Mouse (Mus musculus) forebrain, embryonic 14.5 days (tissue): ENCODE results near the gene Tfeb. TPM values are rescaled to one million over a fixed set of nuclear protein-coding genes. Genes with fewer than 3 reads are reported as not detected.

Source experiments
- ATAC-seq: fragments of 200-750 bp; cut with Nextera tagmentation; 2 replicates; pipeline ENCODE4 v1.8.0; 2017; ENCODE audit warnings: mild to moderate bottlenecking, moderate library complexity
- DNase-seq: peaks from one replicate; pipeline ENCODE4 v3.0.0-alpha.2; 2015; ENCODE audit warnings: low spot score
- H3K27ac ChIP-seq: fragments of 300-500 bp; sonication (generic); 2 replicates; pipeline ENCODE4 v1.5.1; 2014; ENCODE audit warnings: low read depth, mild to moderate bottlenecking, control low read depth, low read length, moderate library complexity
- H3K27me3 ChIP-seq: fragments of 300-500 bp; sonication (generic); replicated peaks from 2 replicates; pipeline ENCODE4 v1.6.1; 2014; ENCODE audit warnings: low read length, control low read depth, mixed read lengths; ENCODE audit not compliant: control insufficient read depth, insufficient read depth
- H3K36me3 ChIP-seq: fragments of 300-500 bp; sonication (generic); 2 replicates; pipeline ENCODE4 v1.6.1; 2014; ENCODE audit warnings: low read length, control low read depth; ENCODE audit not compliant: control insufficient read depth, insufficient read depth
- H3K4me1 ChIP-seq: fragments of 300-500 bp; sonication (generic); 2 replicates; pipeline ENCODE4 v1.6.1; 2014; ENCODE audit warnings: antibody characterized with exemption, low read length, control low read depth; ENCODE audit not compliant: control insufficient read depth, insufficient read depth
- H3K4me2 ChIP-seq: fragments of 300-500 bp; sonication (generic); 2 replicates; pipeline ENCODE4 v1.6.1; 2014; ENCODE audit warnings: mild to moderate bottlenecking, control low read depth, low read length
- H3K4me3 ChIP-seq: fragments of 300-500 bp; sonication (generic); 2 replicates; pipeline ENCODE4 v1.5.1; 2014; ENCODE audit warnings: low read depth, low read length, control low read depth
- H3K9ac ChIP-seq: fragments of 300-500 bp; sonication (generic); 2 replicates; pipeline ENCODE4 v1.6.1; 2014; ENCODE audit warnings: mild to moderate bottlenecking, low read length, control low read depth, moderate library complexity
- H3K9me3 ChIP-seq: fragments of 300-500 bp; sonication (generic); replicated peaks from 2 replicates; pipeline ENCODE4 v1.6.1; 2016; ENCODE audit warnings: low read length, control low read depth, mixed read lengths; ENCODE audit not compliant: control insufficient read depth
- WGBS: fragments of 180-500 bp; shearing (Covaris S2); extraction: QIAGEN DNeasy Blood & Tissue Kit; methylation state at CpG from one replicate; pipeline ENCODE4 v1.1.7; 2014; 5-methylcytosine and 5-hydroxymethylcytosine counted together
- polyA plus RNA-seq: library from polyadenylated mRNA; unstranded; fragments of >200 nt; fragmentation: Nextera tagmentation; extraction: Ambion mirVana; gene quantifications from 2 replicates; pipeline ENCODE4 v1.2.1, GENCODE M21; 2014

Gene Tfeb
- polyA plus RNA-seq: 2.2 and 2.4 TPM in 2 replicates

DNA sequence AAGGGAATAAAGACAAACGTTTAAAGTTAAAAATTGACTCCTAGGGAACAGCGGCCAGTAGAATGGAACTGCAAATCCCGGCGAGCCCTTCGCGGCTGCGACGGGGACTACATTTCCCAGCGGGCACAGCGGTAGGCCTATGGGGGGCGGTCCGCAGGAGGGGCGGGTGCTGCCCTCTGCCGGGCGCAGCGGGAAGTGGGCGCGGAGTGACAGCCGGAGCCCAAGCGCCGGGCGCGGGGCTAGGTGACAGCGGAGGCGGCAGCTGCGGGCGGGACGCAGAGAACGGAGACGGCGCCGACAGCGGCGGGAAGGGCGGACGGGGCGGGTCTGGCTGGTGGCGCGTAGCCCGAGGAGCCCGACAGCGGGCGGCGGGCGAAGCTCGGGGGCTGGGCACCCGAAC, at the start of gene Tfeb:
Gene Tfeb (plus strand): TSS at position 175 of the 400 bp plus-strand sequence.
- Histone ChIP-seq H3K4me3 (peak within 1 kb of the TSS; percentile 53), H3K4me2 (peak within 1 kb of the TSS; percentile 95), H3K9ac (peak within 1 kb of the TSS; percentile 58), H3K36me3 (no peaks in the 10 kb centered on the region), H3K9me3 (no peaks in the 10 kb centered on the region), H3K4me1 (peaks cover 2% of the 10 kb centered on the region), H3K27me3 (peaks cover 28% of the 10 kb centered on the region), H3K27ac (no peak within 1 kb of the TSS)
- DNase-seq (peak; percentile 95), ATAC-seq (peak; percentile 93)
- WGBS: under 1% methylated on average over 45 of the region's 47 CpGs

DNA sequence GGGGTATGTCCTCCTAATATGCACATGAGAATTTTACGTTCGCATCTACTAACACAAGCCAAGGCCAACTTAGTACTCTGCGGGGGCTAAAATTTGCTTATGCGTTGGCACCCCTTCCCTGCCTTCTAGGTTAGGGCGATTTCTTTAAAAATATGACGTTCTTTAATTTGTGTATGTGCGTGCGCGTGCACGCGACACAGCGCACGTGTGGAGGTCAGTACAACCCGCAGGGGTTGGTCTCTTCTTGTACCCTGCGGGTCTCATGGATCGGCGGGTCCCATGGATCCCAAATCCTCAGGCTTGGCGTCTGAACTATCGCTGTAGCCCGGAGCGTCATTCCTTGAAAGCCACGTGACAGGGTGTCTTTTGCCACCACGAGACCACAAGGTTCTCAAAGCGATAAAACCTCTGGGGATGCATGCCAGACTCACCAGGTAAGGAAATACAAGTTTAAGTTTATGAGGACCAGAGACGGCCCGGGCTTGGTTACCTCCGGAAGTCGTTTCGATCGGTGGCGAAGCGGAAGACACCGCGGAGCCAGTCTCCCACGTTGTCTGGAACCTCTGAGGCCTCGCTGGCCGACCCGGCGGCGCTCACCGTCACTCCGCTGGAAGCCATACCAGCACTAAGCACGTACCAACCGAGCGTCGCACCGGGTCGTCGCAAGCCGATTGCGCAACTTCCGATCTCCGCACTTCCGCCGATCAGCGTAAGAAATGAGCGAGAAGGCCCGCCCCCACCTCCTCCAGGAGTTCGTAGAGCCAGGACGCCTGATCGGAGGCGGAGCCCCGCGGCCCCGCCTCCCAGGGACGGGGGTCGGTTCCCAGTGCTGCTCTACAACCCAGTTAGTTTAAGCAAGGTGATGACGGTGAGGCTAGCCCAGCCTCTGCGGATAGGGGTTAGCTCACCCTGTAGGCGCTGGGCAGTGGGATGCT, 49.2 kb upstream of the Tfeb start:
- Histone ChIP-seq H3K36me3 (peaks cover 26% of the 10 kb centered on the region), H3K27ac (peak overlapping the region; percentile 75), H3K9me3 (no peaks in the 10 kb centered on the region), H3K9ac (peak overlapping the region; percentile 85), H3K27me3 (no peaks in the 10 kb centered on the region), H3K4me2 (peak overlapping the region; percentile 96), H3K4me1 (peaks cover 12% of the 10 kb centered on the region), H3K4me3 (peak overlapping the region; percentile 81)
- DNase-seq (peak; percentile 99), ATAC-seq (peak; percentile 89)
- under 1% methylated on average over 69 of the region's 70 CpGs for WGBS

DNA sequence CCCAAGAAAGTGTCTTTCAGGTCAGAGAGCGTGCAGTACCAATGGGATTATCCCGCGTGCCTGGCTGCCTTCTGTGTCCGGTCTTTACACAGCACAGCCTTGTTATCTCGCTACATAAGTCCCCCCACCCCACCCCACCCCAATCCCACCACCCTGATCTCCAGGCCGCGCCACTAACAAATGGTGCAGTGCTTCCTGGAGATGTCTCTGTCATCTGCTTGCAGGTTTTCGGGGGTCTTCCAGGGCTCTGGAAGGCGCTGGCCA, 48.6 kb upstream of the Tfeb start, which contains the start of gene Tomm6:
Gene Tomm6 (minus strand): TSS at position 43 of the 264 bp plus-strand sequence.
- Histone ChIP-seq H3K27me3 (no peaks in the 10 kb centered on the region), H3K4me2 (peak within 1 kb of the TSS; percentile 96), H3K36me3 (peaks cover 20% of the 10 kb centered on the region), H3K9ac (peak within 1 kb of the TSS; percentile 85), H3K4me1 (peaks cover 12% of the 10 kb centered on the region), H3K9me3 (no peaks in the 10 kb centered on the region), H3K27ac (peak within 1 kb of the TSS; percentile 75), H3K4me3 (peak within 1 kb of the TSS; percentile 81)
- DNase-seq (no peak), ATAC-seq (no peak)
- 2% methylated on average over 9 of the region's 9 CpGs for WGBS

DNA sequence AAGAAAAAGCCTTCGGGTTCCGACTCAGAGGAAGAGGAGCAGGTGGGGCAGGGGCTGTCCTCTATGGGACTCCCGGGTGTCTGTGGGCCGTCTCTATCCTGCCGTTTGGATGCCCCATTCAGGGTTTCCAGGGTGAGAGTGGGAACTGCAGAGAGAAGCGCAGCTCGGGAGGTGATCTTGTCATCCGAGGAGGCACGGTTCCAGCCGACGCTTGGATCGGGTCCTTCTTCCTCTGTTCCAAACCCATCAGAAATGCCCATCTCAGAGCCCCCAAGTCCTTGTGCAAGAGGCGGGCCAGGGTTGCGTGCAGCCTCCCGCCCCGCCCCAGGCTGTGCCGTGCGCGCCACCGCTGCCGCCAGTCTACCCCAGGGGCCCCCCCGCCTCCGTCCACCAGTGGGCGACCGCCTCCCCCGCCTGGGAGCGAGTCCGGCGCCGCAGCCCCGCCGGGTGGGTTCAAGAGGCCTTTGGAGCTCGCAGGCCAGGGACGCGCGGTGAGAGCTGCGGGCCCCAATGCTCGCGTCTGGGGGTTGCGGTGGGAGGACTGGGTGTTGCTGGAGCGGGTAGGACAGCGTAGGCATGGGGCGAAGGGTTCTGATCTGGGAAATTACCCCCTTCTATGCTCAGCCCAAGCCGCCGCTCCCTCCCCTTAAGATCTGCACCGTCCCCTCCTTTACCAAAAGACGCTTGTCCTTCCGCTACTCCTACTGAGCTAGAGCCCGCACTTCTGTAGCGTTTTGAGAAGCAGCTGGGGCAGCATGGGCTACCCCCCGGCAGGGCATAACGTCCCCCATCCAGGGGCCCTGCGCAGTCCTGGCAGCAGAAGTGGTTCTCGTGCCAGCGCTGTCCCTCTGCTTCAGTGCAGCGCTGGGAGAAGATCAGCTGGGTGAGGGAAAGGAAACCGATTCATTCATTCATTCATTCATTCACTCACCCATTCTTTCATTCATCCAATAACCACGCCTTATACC, 47.9 kb upstream of the Tfeb start, which contains the start of gene Frs3:
Gene Frs3 (plus strand): TSS at position 423 of the 968 bp plus-strand sequence.
- WGBS: 1% methylated on average over 58 of the region's 58 CpGs

DNA sequence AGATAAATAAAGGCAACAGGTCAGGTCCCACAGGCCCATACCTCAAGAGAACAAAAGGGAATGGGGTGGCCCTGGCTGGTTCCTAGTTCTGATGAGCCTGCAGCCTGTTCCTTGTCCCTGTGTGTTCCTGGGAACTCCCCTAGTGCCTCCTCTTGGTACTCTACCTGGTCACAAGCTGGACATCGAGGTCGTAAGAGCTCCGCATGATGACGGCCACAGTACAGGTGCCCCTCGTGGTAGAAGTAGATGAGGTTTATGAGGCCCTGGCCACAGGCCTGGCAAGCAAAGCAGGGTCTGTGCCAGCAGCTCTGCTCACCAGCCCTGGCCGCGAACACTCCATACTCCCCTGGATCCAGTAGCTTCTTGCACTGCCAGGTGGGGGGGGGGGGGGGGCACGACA, 46.9 kb upstream of the Tfeb start:
- DNase-seq: no peak
- H3K4me1 ChIP-seq: peaks cover 16% of the 10 kb centered on the region
- H3K4me2 ChIP-seq: peak overlapping the region; percentile 96
- no peak overlapping the region for H3K27ac ChIP-seq
- WGBS: 81% methylated on average over 8 of the region's 8 CpGs
- no peak for ATAC-seq
- no peaks in the 10 kb centered on the region for H3K9me3 ChIP-seq
- no peak overlapping the region for H3K9ac ChIP-seq
- H3K4me3 ChIP-seq: no peak overlapping the region
- H3K27me3 ChIP-seq: 0 out of 2 replicates have a peak, but pooled peaks cover 5% of the 10 kb centered on the region
- peaks cover 8% of the 10 kb centered on the region for H3K36me3 ChIP-seq

More for the DNA sequence above, 47.9 kb upstream of the Tfeb start, which contains the start of gene Frs3:
- peak within 1 kb of the TSS; percentile 75 for H3K27ac ChIP-seq
- peak within 1 kb of the TSS; percentile 81 for H3K4me3 ChIP-seq
- H3K9ac ChIP-seq: peak within 1 kb of the TSS; percentile 85
- H3K4me2 ChIP-seq: peak within 1 kb of the TSS; percentile 96
- H3K9me3 ChIP-seq: no peaks in the 10 kb centered on the region
- peaks cover 17% of the 10 kb centered on the region for H3K36me3 ChIP-seq
- peak; percentile 69 for DNase-seq
- peaks cover 12% of the 10 kb centered on the region for H3K4me1 ChIP-seq
- H3K27me3 ChIP-seq: 0 out of 2 replicates have a peak, but pooled peaks cover 5% of the 10 kb centered on the region
- ATAC-seq: peak; percentile 62

DNA sequence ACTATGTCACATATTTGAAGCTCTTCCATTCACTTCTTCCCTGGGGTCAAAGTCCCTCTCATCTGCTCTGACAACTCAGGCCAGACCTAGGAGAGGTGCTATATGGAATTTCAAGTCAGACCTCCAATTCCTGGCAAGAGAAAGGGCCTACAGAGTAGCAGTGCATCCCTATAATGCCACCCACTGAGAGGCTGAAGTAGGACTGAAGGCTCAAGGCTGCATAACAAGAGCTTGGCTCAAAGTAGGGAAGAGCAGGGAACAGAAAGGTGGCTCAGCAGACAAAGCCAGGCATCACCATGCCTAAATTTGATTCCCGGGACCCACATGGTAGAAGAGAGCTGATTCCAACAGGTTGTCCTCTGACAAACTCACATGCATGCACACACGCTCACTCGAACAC, 45.2 kb upstream of the Tfeb start:
- no peak overlapping the region for H3K4me3 ChIP-seq
- peaks cover 16% of the 10 kb centered on the region for H3K4me1 ChIP-seq
- DNase-seq: no peak
- no peaks in the 10 kb centered on the region for H3K36me3 ChIP-seq
- no peaks in the 10 kb centered on the region for H3K9me3 ChIP-seq
- no peak for ATAC-seq
- 89% methylated on average over 3 of the region's 3 CpGs for WGBS
- H3K9ac ChIP-seq: no peak overlapping the region
- H3K27ac ChIP-seq: no peak overlapping the region
- 0 out of 2 replicates have a peak, but pooled peaks cover 5% of the 10 kb centered on the region for H3K27me3 ChIP-seq
- no peak overlapping the region for H3K4me2 ChIP-seq

DNA sequence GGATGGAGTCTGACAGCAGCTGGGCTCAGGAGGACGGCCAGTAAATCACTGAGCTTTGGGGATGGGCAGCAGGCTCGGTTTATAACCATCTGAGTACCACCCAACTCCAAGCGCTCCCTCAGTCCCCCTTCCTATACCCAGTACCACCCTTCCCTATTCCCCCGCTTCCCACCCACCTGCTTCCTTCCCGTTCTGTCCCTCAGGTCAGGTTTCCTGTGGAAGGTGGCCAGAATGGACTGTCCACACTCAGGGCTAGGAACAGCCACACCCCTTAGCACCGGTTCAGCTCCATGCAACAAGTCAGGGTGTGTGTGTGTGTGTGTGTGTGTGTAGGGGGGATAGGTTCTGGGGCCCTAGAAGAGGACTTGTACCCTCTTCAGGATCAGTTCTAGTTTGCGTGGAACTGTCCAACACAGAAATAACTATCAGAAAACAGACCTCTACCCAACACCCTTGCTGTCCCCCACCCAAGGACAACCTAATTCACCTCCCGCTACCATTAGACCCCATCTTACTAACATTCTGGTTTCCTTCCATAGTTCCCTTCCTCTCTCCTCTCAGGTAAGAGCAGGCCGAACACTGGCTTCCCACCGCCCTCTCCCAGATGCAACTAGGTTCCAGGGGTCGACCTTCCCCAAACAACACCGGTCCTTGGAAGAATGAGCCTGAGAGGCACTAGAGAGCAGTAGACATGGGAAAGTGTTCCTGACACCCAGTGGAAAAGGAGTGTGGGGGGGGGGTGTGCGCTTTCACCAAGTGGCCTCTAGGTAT, 43.0 kb upstream of the Tfeb start:
- Histone ChIP-seq H3K4me3 (peak overlapping the region; percentile 71), H3K9me3 (no peaks in the 10 kb centered on the region), H3K9ac (peak overlapping the region; percentile 80; the same call in 1 of the 2 replicates), H3K4me2 (peak overlapping the region; percentile 77), H3K27me3 (0 out of 2 replicates have a peak, but pooled peaks cover 5% of the 10 kb centered on the region), H3K36me3 (no peaks in the 10 kb centered on the region), H3K27ac (no peak overlapping the region), H3K4me1 (peaks cover 10% of the 10 kb centered on the region)
- DNase-seq (no peak), ATAC-seq (no peak)
- WGBS: 36% methylated on average over 13 of the region's 13 CpGs

DNA sequence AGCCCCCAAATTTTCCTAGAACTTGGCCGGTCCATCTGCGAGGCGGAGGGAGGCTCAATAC, 42.6 kb upstream of the Tfeb start, which contains the start of gene Gm21981:
Gene Gm21981 (minus strand): TSS at position 14 of the 61 bp plus-strand sequence.
- H3K4me1 ChIP-seq: peaks cover 9% of the 10 kb centered on the region
- WGBS: 0% methylated on average over 3 of the region's 3 CpGs
- ATAC-seq: no peak
- 0 out of 2 replicates have a peak, but pooled peaks cover 5% of the 10 kb centered on the region for H3K27me3 ChIP-seq
- DNase-seq: no peak
- H3K4me2 ChIP-seq: peak within 1 kb of the TSS; percentile 77
- H3K4me3 ChIP-seq: peak within 1 kb of the TSS; percentile 71
- peak within 1 kb of the TSS; percentile 80 for H3K9ac ChIP-seq
- H3K36me3 ChIP-seq: no peaks in the 10 kb centered on the region
- H3K9me3 ChIP-seq: no peaks in the 10 kb centered on the region
- no peak within 1 kb of the TSS for H3K27ac ChIP-seq
